Mouse (Mus musculus): ENCODE data around the gene Pth2. TPM values are rescaled to one million over a fixed set of nuclear protein-coding genes. Genes with fewer than 3 reads are reported as not detected.

The Pth2 gene
- polyA plus RNA-seq, 1 experiment = not detected

GRCm38 (mm10) chr7:45139904-45140723 is 40.7 kb upstream of the Pth2 start:
- H3K4me3 ChIP-seq (ENCODE audit: insufficient read depth, low read length) = no peak overlapping the region
- H3K4me1 ChIP-seq (ENCODE audit: control insufficient read depth, insufficient read depth, low read length) = no peaks in the 10 kb centered on the region
- TF ChIP-seq CTCF (IDR thresholded peaks at IDR 0.05; ENCODE audit: borderline replicate concordance, insufficient read depth, low read length) (no peak), POLR2A (IDR thresholded peaks at IDR 0.05; ENCODE audit: low read depth, low read length) (no peak)
- no peak overlapping the region for H3K27ac ChIP-seq (ENCODE audit: insufficient read depth, low read length)

GRCm38 (mm10) chr7:45141319-45141718 is 39.5 kb upstream of the Pth2 start:
- Histone ChIP-seq H3K4me1 (ENCODE audit: control insufficient read depth, insufficient read depth, low read length) (no peaks in the 10 kb centered on the region), H3K27ac (ENCODE audit: insufficient read depth, low read length) (no peak overlapping the region), H3K4me3 (ENCODE audit: insufficient read depth, low read length) (no peak overlapping the region)
- TF ChIP-seq POLR2A (IDR thresholded peaks at IDR 0.05; ENCODE audit: low read depth, low read length) (no peak), CTCF (IDR thresholded peaks at IDR 0.05; ENCODE audit: borderline replicate concordance, insufficient read depth, low read length) (no peak)

- no peak overlapping the region for H3K27ac ChIP-seq (ENCODE audit: insufficient read depth, low read length)
- H3K4me3 ChIP-seq (ENCODE audit: insufficient read depth, low read length) = no peak overlapping the region
- TF ChIP-seq POLR2A (IDR thresholded peaks at IDR 0.05; ENCODE audit: low read depth, low read length) (no peak), CTCF (IDR thresholded peaks at IDR 0.05; ENCODE audit: borderline replicate concordance, insufficient read depth, low read length) (no peak)
- H3K4me1 ChIP-seq (ENCODE audit: control insufficient read depth, insufficient read depth, low read length) = no peaks in the 10 kb centered on the region
These were observed 38.9 kb upstream of the Pth2 start for GRCm38 (mm10) chr7:45141914-45142313.

- TF ChIP-seq POLR2A (IDR thresholded peaks at IDR 0.05; ENCODE audit: low read depth, low read length) (no peak), CTCF (IDR thresholded peaks at IDR 0.05; ENCODE audit: borderline replicate concordance, insufficient read depth, low read length) (no peak)
- H3K27ac ChIP-seq (ENCODE audit: insufficient read depth, low read length) = no peak overlapping the region
- H3K4me3 ChIP-seq (ENCODE audit: insufficient read depth, low read length) = no peak overlapping the region
- no peaks in the 10 kb centered on the region for H3K4me1 ChIP-seq (ENCODE audit: control insufficient read depth, insufficient read depth, low read length)
These were observed 36.2 kb upstream of the Pth2 start for GRCm38 (mm10) chr7:45144368-45145174.

- H3K27ac ChIP-seq (ENCODE audit: insufficient read depth, low read length) = no peak overlapping the region
- no peak overlapping the region for H3K4me3 ChIP-seq (ENCODE audit: insufficient read depth, low read length)
- H3K4me1 ChIP-seq (ENCODE audit: control insufficient read depth, insufficient read depth, low read length) = no peaks in the 10 kb centered on the region
- TF ChIP-seq CTCF (IDR thresholded peaks at IDR 0.05; ENCODE audit: borderline replicate concordance, insufficient read depth, low read length) (no peak), POLR2A (IDR thresholded peaks at IDR 0.05; ENCODE audit: low read depth, low read length) (no peak)
These were observed 35.3 kb upstream of the Pth2 start for GRCm38 (mm10) chr7:45145460-45145859.

GRCm38 (mm10) chr7:45147267-45147666 is 33.5 kb upstream of the Pth2 start:
- TF ChIP-seq CTCF (IDR thresholded peaks at IDR 0.05; ENCODE audit: borderline replicate concordance, insufficient read depth, low read length) (no peak), POLR2A (IDR thresholded peaks at IDR 0.05; ENCODE audit: low read depth, low read length) (no peak)
- Histone ChIP-seq H3K4me3 (ENCODE audit: insufficient read depth, low read length) (no peak overlapping the region), H3K4me1 (ENCODE audit: control insufficient read depth, insufficient read depth, low read length) (no peaks in the 10 kb centered on the region), H3K27ac (ENCODE audit: insufficient read depth, low read length) (no peak overlapping the region)

- no peak overlapping the region for H3K27ac ChIP-seq (ENCODE audit: insufficient read depth, low read length)
- H3K4me1 ChIP-seq (ENCODE audit: control insufficient read depth, insufficient read depth, low read length) = no peaks in the 10 kb centered on the region
- no peak overlapping the region for H3K4me3 ChIP-seq (ENCODE audit: insufficient read depth, low read length)
- TF ChIP-seq CTCF (IDR thresholded peaks at IDR 0.05; ENCODE audit: borderline replicate concordance, insufficient read depth, low read length) = no peak
- TF ChIP-seq POLR2A (IDR thresholded peaks at IDR 0.05; ENCODE audit: low read depth, low read length) = no peak
These were observed 32.9 kb upstream of the Pth2 start for GRCm38 (mm10) chr7:45147899-45148298.

GRCm38 (mm10) chr7:45148534-45149098 is 32.2 kb upstream of the Pth2 start:
- H3K4me1 ChIP-seq (ENCODE audit: control insufficient read depth, insufficient read depth, low read length) = no peaks in the 10 kb centered on the region
- H3K27ac ChIP-seq (ENCODE audit: insufficient read depth, low read length) = no peak overlapping the region
- TF ChIP-seq CTCF (IDR thresholded peaks at IDR 0.05; ENCODE audit: borderline replicate concordance, insufficient read depth, low read length) = no peak
- no peak for TF ChIP-seq POLR2A (IDR thresholded peaks at IDR 0.05; ENCODE audit: low read depth, low read length)
- H3K4me3 ChIP-seq (ENCODE audit: insufficient read depth, low read length) = no peak overlapping the region

GRCm38 (mm10) chr7:45149545-45149944 is 31.2 kb upstream of the Pth2 start:
- Histone ChIP-seq H3K4me3 (ENCODE audit: insufficient read depth, low read length) (no peak overlapping the region), H3K4me1 (ENCODE audit: control insufficient read depth, insufficient read depth, low read length) (no peaks in the 10 kb centered on the region), H3K27ac (ENCODE audit: insufficient read depth, low read length) (no peak overlapping the region)
- no peak for TF ChIP-seq POLR2A (IDR thresholded peaks at IDR 0.05; ENCODE audit: low read depth, low read length)
- TF ChIP-seq CTCF (IDR thresholded peaks at IDR 0.05; ENCODE audit: borderline replicate concordance, insufficient read depth, low read length) = no peak

All from embryonic fibroblast, embryonic 13.5 days (primary cell).